Mouse (Mus musculus) spleen, embryonic (tissue): ENCODE data around the gene 2410137M14Rik.

Experiments
- CTCF ChIA-PET: fragments of 350-600 bp; sonication (Branson Sonifier 250); formaldehyde crosslinking; loops from one replicate; lab custom pipeline; 2022; lab: Charles Lee

The 2410137M14Rik gene

DNA sequence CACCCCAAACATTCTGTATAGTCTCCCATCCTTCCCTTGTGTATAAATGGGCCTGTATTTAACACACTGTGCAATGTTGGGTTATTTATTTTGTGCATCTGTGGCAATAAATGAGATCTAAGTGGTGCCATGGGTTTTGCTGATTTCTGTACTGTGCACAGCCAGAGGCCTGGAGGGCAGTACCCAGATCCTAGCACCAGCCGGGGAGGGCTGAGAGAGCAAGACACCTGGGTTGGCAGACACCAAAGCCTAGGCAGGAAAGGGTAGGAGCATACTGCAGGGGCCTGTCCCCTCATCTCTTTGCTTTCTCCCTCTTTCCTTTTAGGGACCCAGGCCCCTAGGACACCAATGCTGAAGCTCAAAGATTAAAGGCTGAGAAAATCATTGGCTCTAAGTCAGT is 32.8 kb downstream of the 2410137M14Rik start:
- CTCF ChIA-PET = no interaction called here

DNA sequence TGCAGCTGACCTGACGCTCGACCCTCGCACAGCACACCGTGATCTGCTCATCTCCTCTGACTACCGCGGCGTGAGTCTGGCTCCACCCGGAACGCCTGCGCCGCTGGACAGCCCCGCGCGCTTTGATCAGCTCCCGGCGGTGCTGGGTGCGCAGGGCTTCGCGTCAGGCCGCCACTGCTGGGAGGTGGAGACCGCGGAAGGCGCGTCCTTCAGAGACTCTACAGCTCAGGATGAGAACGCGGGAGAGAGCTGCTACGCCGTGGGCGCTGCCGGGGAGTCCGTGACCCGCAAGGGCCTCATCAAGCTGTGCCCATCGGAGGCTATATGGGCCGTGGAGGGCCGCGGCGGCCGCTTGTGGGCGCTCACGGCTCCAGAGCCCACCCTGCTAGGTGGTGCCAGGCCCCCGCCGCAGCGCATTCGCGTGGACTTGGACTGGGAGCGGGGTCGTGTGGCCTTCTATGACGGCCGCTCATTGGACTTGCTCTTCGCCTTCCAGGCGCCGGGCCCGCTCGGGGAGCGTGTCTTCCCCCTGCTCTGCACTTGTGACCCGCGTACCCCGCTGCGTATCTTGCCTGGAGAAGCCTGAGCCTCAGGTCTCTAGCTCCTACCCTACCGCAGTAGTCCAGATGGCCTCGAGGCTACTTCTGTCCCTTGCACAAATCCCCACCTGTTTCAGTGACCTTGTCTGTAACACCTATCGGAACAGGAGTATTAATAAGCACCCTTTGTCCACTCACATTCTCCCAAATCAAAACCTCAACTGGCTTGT is 33.8 kb downstream of the 2410137M14Rik start:
- CTCF ChIA-PET = no interaction called here

DNA sequence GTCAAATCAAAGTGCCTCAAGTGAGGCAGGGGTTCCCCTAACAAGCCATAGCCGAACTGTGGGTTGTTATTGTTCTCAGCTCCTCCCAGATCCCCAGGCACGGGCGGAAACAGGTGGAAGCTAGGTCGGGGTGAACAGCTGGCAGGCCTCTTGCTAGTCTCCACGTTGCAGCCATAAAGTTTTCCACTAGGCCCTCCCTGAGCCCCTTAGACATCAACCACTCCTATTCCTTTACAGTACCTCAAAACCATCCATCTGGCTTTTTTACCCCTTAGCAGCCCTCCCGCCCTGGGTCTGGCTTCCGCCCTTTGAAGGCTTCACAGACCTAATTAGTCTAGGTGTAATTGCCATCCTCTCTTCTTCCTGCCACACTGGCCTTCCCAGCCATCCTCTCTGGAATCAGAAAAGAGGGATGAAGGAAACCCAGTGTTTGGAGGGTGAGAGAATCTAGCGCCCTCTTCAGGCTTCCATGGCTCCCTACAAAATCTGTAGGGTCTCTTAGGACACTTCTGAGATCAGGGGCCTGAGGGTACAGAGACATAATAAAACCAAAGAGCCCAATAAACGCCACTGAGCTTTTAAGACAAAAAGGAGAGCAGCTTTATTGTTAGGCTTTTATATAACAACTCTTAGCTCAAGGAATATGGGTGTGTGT is 36.8 kb downstream of the 2410137M14Rik start:
- CTCF ChIA-PET = interaction anchor here (0.6 kb wide), 1 partner anchor 32 kb away, joined by 3 read pairs; no protein-coding TSS in a partner anchor

DNA sequence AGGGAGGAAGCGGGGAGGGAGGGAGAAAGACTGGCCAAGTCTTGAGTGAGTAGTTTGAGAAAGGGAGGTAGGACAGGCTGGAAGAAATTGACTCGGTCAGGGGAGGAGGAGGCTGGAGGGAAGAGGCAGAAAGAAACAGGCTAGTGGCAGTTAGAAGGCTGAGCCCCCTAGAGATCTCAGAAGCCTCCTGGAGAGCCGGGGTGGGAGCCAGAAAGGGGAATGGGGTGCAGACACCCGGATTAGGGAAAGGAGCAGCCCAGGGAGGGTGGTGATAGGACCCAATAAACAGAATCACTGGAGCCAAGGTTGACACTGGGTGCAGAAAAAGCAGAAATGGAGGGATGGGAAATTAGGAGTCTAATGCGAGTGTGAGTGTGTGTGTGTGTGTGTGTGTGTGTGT is 37.3 kb downstream of the 2410137M14Rik start:
- CTCF ChIA-PET = no interaction called here

DNA sequence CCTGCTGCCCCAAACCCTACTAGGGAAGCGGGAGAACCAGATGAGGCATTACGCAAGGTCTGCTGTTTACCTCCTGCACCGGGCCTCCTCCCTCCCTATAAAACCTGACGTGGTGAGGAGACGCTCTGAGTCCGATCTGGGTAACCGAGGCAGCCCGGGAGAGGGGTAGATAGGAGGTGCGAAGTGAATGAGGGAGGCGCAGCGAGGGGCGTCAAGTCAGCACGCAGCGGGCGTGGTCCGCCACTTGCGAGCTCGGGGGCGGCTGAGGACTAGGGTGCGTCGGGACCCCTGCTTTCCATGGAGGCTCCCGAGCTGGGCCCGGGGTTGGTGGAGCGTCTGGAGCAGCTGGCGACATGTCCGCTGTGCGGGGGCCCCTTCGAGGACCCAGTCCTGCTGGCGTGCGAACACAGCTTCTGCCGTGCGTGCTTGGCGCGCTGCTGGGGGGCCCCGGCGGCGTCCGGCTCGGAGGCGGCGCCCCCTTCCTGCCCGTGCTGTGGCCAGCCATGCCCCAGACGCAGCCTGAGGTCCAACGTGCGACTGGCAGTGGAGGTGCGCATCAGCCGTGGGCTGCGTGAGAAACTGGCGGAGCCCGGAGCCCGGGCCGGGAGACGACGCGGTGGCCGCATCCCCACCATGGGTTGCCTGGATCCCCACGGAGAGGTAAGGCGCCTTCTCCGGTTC is 38.1 kb downstream of the 2410137M14Rik start, which contains the start of gene Rnf39:
TSS of gene Rnf39 (plus strand) at position 128 of the 681 bp plus-strand sequence.
- CTCF ChIA-PET = no interaction called here

DNA sequence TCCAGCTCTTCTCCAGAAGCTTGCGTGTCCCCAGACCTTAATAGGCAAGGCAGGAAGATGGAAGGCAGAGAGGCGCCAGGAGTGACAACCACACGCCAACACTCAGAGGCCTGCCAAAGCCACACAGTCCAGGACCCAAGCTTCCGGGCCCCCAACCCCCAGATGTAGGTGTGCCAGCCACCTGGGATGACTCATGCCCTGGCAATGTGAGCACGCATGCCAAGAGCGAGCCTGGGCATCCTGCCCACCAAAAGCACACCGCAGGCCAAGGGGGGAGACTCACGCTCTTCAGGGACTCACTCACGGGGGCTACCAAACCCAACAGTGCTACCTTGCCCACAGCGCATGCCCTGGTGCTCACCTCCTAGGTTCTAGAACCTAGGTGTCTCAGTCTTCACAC is 38.6 kb downstream of the 2410137M14Rik start:
- CTCF ChIA-PET = no interaction called here

DNA sequence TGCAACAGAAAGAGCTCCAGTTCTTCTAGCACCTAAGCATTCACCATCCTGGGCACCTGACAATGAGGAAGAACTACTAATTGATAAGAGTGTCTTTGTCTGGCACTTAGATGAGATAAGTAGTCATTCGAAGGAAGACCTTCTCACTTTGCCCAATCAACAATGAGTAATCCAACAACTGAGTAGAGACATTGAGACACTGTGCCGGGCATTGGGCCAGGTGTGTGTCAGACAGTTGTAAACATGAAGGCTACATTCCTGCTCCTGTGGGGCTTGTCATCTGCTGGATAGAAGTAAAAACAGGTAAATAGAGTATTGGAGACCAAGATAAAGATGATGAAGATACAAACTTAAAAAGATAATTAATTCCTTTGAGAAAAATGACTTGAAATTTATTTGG is 43.0 kb downstream of the 2410137M14Rik start:
- CTCF ChIA-PET = no interaction called here

DNA sequence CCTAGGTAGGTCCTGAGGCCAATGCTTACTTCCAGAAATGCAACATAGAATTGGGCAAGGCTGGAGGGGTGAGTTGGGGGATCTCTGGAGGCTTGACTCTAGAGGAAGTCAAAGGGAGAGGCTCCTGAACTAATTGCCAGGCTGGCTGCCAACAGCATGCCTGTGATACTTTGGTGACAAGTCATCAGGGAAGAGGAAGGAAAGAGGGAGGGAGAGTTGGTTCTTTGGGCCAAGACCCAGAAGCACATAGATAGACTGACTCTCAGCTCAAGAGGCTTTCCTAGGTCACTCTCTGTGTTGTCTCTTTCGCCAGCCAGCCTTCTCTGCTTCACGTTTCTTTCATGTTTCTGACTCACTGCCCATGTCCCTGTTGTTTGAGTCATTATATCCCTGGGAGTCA is 49.2 kb downstream of the 2410137M14Rik start:
- CTCF ChIA-PET = no interaction called here

DNA sequence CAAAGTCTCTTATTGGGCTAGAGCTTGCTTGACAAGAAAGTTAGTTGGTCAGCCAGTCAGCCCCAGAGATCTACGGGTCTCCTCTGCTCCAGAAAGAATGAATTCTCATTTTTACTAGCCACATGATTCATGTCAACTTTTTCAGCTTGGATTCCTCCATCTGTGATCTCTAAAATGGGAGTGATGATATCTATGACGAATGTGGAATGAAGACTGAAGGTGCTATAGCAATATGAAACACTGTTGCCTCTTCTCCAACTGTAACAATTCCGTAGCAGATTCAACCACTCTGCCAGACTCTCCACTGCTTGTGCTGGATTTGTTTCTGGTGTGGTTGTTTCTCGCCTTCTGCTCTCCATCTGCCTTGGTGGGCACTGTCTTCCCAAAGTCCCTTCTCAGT is 49.9 kb downstream of the 2410137M14Rik start:
- CTCF ChIA-PET = no interaction called here

DNA sequence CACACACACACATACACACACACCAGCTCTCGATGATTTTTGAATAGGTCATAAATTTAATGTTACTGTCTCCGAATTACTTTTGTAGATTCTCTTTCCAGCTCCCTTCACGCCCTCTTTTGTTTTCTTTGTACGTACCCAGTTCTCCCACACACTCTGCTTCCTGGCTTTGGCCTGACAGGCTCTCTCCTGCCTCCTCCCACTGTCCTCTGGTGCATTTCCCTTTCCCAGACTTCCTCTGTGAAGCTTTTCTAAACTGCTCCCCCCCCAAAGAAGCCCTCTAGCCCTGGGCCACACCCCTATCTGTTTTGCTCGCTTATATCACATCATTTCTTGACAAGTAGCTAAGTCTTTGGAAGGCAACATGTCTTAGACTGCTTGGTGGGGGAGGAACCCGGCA is 50.8 kb downstream of the 2410137M14Rik start:
- CTCF ChIA-PET = no interaction called here

DNA sequence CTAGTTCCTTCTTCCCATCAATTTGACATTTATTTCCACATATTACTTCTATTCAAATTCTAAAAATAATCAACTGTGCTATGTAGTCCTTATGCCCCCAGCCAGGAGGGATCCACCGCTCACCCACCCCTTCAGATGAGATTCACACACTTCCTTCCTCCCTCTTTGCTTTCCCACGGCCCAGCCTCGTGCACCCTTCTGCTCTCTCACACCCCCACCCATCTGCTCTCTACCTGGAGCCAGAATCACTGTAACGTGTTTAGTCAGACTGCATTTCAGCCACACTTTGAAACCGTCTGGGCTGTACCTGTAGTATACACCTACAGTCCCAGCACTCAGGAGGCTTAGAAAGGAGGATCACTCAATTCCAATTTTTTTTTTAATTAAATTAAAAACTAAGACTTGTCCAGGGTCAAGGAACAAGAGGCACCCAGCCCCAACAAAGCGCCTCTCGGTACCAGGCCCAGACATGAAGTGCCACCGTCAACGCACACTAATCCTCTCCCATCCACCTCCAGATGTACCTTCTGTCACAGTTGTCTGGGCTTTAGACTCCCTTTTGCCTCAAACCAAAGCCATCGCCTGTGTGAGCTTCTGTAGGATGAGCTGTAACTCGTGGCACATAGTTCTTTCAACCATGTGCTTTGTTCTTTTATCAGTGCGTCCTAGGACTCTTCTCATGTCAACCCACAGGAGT is 51.7 kb downstream of the 2410137M14Rik start:
- CTCF ChIA-PET = no interaction called here
